Mouse (Mus musculus) kidney, embryonic 14.5 days (tissue): ENCODE measurements around the gene Alkbh5. TPM values are rescaled to one million over a fixed set of nuclear protein-coding genes. Genes with fewer than 3 reads are reported as not detected.
A peak's percentile ranks its signal among the peaks of the same experiment; 100 is the strongest.

Experiments used
- ATAC-seq: fragments of 200-750 bp; cut with Nextera tagmentation; 2 replicates; pipeline ENCODE4 v1.8.0; 2017; ENCODE audit warnings: moderate number of reproducible peaks, mild to moderate bottlenecking, moderate TSS enrichment, moderate library complexity; ENCODE audit not compliant: low FRiP score, low TSS enrichment
- H3K27ac ChIP-seq: fragments of 300-500 bp; sonication (generic); 2 replicates; pipeline ENCODE4 v1.5.1; 2014; ENCODE audit warnings: low read depth, mild to moderate bottlenecking, low read length, moderate library complexity, mixed read lengths
- H3K27me3 ChIP-seq: fragments of 300-500 bp; sonication (generic); 2 replicates; pipeline ENCODE4 v1.6.1; 2014; ENCODE audit warnings: mild to moderate bottlenecking, low read length; ENCODE audit not compliant: control insufficient read depth, insufficient read depth
- H3K36me3 ChIP-seq: fragments of 300-500 bp; sonication (generic); 2 replicates; pipeline ENCODE4 v1.6.1; 2014; ENCODE audit warnings: low read length, mixed read lengths; ENCODE audit not compliant: control insufficient read depth, insufficient read depth
- H3K4me1 ChIP-seq: fragments of 300-500 bp; sonication (generic); 2 replicates; pipeline ENCODE4 v1.6.1; 2014; ENCODE audit warnings: low read length, mixed read lengths; ENCODE audit not compliant: control insufficient read depth, insufficient read depth
- H3K4me2 ChIP-seq: fragments of 300-500 bp; sonication (generic); replicated peaks from 2 replicates; pipeline ENCODE4 v1.6.1; 2014; ENCODE audit warnings: low read depth, mild to moderate bottlenecking, low read length
- H3K4me3 ChIP-seq: fragments of 300-500 bp; sonication (generic); 2 replicates; pipeline ENCODE4 v1.5.1; 2014; ENCODE audit warnings: mild to moderate bottlenecking, low read length
- H3K9ac ChIP-seq: fragments of 300-500 bp; sonication (generic); 2 replicates; pipeline ENCODE4 v1.6.1; 2014; ENCODE audit warnings: low read depth, mild to moderate bottlenecking, low read length, moderate library complexity
- H3K9me3 ChIP-seq: fragments of 300-500 bp; sonication (generic); 2 replicates; pipeline ENCODE4 v1.6.1; 2016; ENCODE audit warnings: low read length; ENCODE audit not compliant: control insufficient read depth
- WGBS: fragments of 180-500 bp; shearing (Covaris S2); extraction: QIAGEN DNeasy Blood & Tissue Kit; methylation state at CpG from one replicate; pipeline ENCODE4 v1.1.7; 2014; 5-methylcytosine and 5-hydroxymethylcytosine counted together
- polyA plus RNA-seq: library from polyadenylated mRNA; unstranded; fragments of >200 nt; fragmentation: Nextera tagmentation; extraction: Ambion mirVana; gene quantifications from 2 replicates; pipeline ENCODE4 v1.2.1, GENCODE M21; 2014

The Alkbh5 gene
- polyA plus RNA-seq, 1 experiment from 2014 or later, result 39.8 TPM

DNA sequence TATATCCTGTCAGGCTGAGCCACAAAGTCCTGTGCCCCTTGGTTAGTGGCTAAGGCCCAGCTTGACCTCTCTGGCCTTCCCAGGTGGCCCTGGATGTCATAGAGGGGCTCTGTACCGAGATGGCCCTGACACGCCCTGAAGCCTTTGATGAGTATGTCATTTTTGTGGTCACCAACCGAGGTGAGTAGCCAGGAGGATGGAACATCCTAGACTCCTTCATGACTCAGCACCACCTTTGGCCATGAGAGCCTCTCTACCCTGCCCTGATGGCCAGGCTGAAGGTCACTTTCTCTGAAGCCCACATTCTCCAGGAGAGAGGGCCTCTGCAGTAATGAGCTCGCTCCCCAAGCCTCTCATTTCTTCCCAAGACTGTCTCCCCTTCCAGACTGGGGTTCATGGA, 17.9 kb upstream of the Alkbh5 start:
- no peak for ATAC-seq
- Histone ChIP-seq H3K9ac (no peak overlapping the region), H3K36me3 (no peaks in the 10 kb centered on the region), H3K4me1 (no peaks in the 10 kb centered on the region), H3K27ac (no peak overlapping the region), H3K4me2 (no peak overlapping the region), H3K27me3 (no peaks in the 10 kb centered on the region), H3K4me3 (no peak overlapping the region), H3K9me3 (no peaks in the 10 kb centered on the region)
- WGBS, result 78% methylated on average over 4 of the region's 4 CpGs

GRCm38 (mm10) chr11:60522027-60522426, 14.2 kb upstream of the Alkbh5 start:
- Histone ChIP-seq H3K36me3 (no peaks in the 10 kb centered on the region), H3K9me3 (no peaks in the 10 kb centered on the region), H3K27ac (no peak overlapping the region), H3K9ac (no peak overlapping the region), H3K27me3 (no peaks in the 10 kb centered on the region), H3K4me2 (no peak overlapping the region), H3K4me3 (no peak overlapping the region), H3K4me1 (no peaks in the 10 kb centered on the region)
- no peak for ATAC-seq
- 75% methylated on average over 5 of the region's 5 CpGs for WGBS

- Histone ChIP-seq H3K9ac (no peak overlapping the region), H3K4me3 (no peak overlapping the region), H3K27me3 (no peaks in the 10 kb centered on the region), H3K9me3 (no peaks in the 10 kb centered on the region), H3K4me1 (no peaks in the 10 kb centered on the region), H3K27ac (no peak overlapping the region), H3K36me3 (no peaks in the 10 kb centered on the region), H3K4me2 (no peak overlapping the region)
- no peak for ATAC-seq
- 83% methylated on average over 6 of the region's 6 CpGs for WGBS
Measured at GRCm38 (mm10) chr11:60522661-60523365, 13.4 kb upstream of the Alkbh5 start.

GRCm38 (mm10) chr11:60526461-60526860, 9.7 kb upstream of the Alkbh5 start:
- Histone ChIP-seq H3K4me3 (no peak overlapping the region), H3K27me3 (no peaks in the 10 kb centered on the region), H3K9ac (no peak overlapping the region), H3K36me3 (no peaks in the 10 kb centered on the region), H3K4me1 (no peaks in the 10 kb centered on the region), H3K27ac (no peak overlapping the region), H3K9me3 (no peaks in the 10 kb centered on the region), H3K4me2 (no peak overlapping the region)
- 61% methylated on average over 4 of the region's 4 CpGs for WGBS
- no peak for ATAC-seq

DNA sequence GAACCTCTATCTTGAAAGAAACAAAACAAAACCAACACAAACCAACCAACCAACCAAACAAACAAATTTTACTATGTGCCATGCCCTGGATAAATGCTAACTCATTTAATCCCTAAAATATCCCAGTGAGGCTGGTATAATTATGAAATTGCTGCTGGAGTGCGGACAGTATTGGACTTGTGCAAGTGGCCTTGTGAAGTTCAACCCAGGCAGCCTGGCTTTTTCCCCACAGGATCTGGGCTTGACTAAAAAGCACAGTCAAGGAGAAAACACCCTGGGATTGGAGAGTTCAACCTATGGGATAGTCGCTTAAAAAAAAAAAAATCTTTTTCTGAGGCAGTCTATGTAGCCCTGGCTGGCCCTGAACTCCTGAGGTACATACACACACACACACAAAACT, 505 bp upstream of the Alkbh5 start:
- Histone ChIP-seq H3K9me3 (no peaks in the 10 kb centered on the region), H3K27ac (no peak overlapping the region), H3K4me3 (no peak overlapping the region), H3K27me3 (no peaks in the 10 kb centered on the region), H3K4me1 (peaks cover 17% of the 10 kb centered on the region), H3K9ac (no peak overlapping the region), H3K4me2 (no peak overlapping the region), H3K36me3 (peaks cover 7% of the 10 kb centered on the region; the same call in 1 of the 2 replicates)
- 87% methylated on average over 2 of the region's 2 CpGs for WGBS
- ATAC-seq, result no peak

- Histone ChIP-seq H3K27me3 (no peaks in the 10 kb centered on the region), H3K4me1 (peaks cover 24% of the 10 kb centered on the region), H3K36me3 (peaks cover 13% of the 10 kb centered on the region; the same call in 1 of the 2 replicates), H3K9ac (peak overlapping the region; percentile 93), H3K9me3 (no peaks in the 10 kb centered on the region), H3K4me2 (peak overlapping the region; percentile 89), H3K4me3 (peak overlapping the region; percentile 98), H3K27ac (peak overlapping the region; percentile 99)
- peak; percentile 83 for ATAC-seq
- WGBS, result under 1% methylated on average over 37 of the region's 37 CpGs
Measured at GRCm38 (mm10) chr11:60536859-60537467, 782 bp downstream of the Alkbh5 start.

DNA sequence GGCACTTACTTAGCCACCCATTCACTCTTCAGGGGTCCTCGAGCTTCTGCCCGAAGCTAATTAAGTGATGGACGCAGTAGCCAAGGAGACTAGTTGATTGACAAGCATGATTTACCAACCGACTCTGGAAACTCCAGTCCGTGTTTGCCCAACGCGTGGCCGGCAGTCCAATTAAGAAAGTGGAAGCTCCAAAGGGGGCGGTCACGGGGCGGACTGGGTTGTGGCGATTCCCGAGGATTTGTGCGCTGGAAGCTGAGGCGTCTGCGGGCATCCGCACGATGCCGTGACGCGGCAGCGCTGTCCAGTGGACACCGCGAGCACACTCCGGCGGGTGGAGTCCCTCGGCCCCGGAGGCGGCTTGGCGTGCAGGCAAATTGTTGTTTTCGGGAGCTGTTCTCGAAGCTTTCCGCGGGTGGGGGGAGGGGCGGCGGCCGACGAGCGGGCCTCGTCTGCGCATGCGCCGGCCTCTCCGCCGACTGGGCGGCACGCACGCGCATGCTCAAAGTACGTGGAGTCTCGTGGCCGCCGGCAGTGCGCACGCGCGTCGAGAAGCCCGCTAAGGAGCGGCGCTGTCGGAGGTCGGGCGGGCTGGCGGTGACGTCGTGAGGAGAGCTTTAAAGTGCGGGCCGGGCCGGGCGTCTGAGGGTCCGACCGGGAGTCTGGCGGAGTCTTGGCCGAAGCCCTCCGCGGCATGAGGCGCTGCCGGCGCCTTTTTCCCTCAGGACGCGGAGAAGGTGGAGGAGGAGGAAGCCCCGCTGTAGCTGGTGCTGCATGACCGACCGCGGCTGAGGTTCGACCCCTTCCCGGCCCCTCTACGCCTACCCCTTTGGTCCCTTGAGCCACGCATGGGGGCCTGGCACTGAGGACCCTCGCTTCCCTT, 1.5 kb downstream of the Alkbh5 start:
- Histone ChIP-seq H3K4me3 (peak overlapping the region; percentile 98), H3K9ac (peak overlapping the region; percentile 93), H3K4me1 (peaks cover 24% of the 10 kb centered on the region), H3K27me3 (no peaks in the 10 kb centered on the region), H3K4me2 (peak overlapping the region; percentile 95), H3K27ac (peak overlapping the region; percentile 99), H3K9me3 (no peaks in the 10 kb centered on the region), H3K36me3 (peaks cover 20% of the 10 kb centered on the region; the same call in 1 of the 2 replicates)
- peak; percentile 88 for ATAC-seq
- WGBS, result under 1% methylated on average over 85 of the region's 91 CpGs

DNA sequence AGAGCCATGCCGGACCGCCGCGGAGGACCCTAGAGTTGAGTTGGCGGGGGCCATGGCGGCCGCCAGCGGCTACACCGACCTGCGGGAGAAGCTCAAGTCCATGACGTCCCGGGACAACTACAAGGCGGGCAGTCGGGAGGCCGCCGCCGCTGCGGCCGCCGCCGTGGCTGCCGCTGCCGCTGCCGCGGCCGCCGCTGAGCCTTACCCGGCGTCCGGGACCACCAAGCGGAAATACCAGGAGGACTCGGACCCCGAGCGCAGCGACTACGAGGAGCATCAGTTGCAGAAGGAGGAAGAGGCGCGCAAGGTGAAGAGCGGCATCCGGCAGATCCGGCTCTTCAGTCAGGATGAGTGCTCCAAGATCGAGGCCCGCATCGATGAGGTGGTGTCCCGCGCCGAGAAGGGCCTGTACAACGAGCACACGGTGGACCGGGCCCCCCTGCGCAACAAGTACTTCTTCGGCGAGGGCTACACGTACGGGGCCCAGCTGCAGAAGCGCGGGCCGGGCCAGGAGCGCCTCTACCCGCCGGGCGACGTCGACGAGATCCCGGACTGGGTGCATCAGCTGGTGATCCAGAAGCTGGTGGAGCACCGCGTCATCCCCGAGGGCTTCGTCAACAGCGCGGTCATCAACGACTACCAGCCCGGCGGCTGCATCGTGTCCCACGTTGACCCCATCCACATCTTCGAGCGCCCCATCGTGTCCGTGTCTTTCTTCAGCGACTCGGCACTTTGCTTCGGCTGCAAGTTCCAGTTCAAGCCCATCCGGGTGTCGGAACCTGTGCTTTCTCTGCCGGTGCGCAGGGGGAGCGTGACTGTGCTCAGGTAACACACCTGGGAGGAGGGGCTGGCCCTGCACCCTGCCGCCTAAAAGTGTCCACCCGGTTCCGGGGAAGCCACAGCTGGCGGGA, 2.4 kb downstream of the Alkbh5 start:
- Histone ChIP-seq H3K27ac (peak overlapping the region; percentile 99), H3K4me3 (peak overlapping the region; percentile 98), H3K4me1 (peaks cover 28% of the 10 kb centered on the region), H3K36me3 (peaks cover 25% of the 10 kb centered on the region; the same call in 1 of the 2 replicates), H3K9me3 (no peaks in the 10 kb centered on the region), H3K9ac (peak overlapping the region; percentile 93), H3K27me3 (no peaks in the 10 kb centered on the region), H3K4me2 (peak overlapping the region; percentile 95)
- under 1% methylated on average over 92 of the region's 93 CpGs for WGBS
- no peak for ATAC-seq
